Mouse (Mus musculus) left cerebral cortex, postnatal 14 days (tissue): ENCODE measurements around the gene Rab14. TPM values are rescaled to one million over a fixed set of nuclear protein-coding genes. Genes with fewer than 3 reads are reported as not detected.

Source experiments
- DNase-seq, 2 experiments: peaks; one replicate each; pipeline ENCODE4 v3.0.0; 2021 to 2022; ENCODE audit warnings: low spot score in 2 of 2, mixed read lengths in 1 of 2
- intact Hi-C: fragments of 180-260 bp; cut with DNase I; formaldehyde crosslinking; loops from one replicate; pipeline ENCODE4 v1.15.1; 2025
- total RNA-seq, 2 experiments: library from RNA; stranded (reverse); gene quantifications; 2 replicates each; pipeline ENCODE4 v1.2.3; 2021

Rab14 gene
- total RNA-seq, 2 experiments from 2014 or later: 229 to 234 TPM

DNA sequence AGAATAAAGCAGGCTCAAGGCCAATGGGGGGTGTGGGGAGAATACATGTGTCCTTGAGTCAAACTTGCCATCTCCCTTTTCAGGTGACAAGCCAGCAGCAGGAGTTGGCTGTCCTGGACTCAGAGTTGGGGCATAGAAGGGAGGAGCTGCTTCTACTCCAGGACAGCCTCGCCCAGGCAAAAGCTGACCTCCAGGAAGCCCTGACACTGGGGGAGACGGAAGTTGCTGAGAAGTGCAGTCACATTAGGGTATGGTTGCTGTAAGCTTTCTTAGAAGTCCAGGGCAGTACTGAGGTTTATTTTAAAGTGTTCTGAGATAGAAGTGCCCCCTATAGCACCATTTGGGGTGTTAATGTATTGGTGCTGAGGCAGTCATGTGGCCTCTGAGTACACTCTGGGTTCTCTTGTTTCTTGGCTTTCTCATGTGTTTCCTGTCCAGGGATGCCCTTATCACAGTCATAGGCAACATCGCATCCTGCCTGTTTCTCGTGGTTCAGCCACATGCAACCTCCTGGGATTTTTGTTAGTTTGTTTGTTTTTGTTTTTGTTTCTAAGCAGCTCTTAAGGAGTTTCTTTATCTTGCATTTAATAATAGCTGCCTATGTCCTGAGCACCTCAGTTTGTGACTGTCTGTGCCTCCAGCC is 39.0 kb downstream of the Rab14 start:
- intact Hi-C loops: no loop called here

DNA sequence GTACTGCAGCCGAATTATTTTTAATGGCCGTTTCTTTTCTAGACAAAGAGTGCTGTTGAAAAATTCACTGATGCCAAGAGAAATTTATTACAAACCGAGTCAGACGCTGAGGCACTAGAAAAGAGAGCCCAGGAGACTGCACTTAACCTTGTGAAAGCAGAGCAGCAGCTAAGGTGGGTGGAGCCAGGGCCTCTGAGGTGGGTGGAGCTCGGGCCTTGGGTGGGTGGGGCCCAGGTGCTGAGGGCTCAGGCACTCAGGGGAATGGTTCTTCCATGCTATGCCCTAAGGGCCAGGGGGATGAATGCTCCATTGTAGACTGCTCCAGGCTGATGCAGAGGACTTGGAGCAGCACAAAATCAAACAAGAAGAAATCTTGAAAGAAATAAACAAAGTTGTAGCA is 40.7 kb downstream of the Rab14 start:
- intact Hi-C loops: no loop called here
- no peak for DNase-seq

More for the DNA sequence above, 39.0 kb downstream of the Rab14 start:
- no peak for DNase-seq

DNA sequence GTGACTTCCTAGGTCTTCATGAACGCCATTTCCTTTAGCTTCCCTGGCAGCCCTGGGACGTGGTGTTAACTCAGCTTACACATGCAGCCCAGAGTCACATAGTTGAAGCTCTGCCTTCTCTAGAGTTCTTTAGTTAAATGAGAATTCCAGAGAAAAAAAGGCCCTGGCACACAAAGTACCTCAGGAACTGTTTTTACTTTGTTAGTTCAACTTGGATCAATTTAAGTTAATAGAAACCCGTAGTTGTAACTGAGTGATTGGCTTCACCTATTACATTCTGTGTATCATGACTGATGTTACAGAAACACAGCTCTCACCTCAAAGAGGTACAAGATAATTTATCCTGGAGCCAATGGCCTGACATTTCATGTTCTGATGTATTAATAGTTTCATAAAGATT is 42.6 kb downstream of the Rab14 start:
- intact Hi-C loops: no loop called here
- DNase-seq: no peak

DNA sequence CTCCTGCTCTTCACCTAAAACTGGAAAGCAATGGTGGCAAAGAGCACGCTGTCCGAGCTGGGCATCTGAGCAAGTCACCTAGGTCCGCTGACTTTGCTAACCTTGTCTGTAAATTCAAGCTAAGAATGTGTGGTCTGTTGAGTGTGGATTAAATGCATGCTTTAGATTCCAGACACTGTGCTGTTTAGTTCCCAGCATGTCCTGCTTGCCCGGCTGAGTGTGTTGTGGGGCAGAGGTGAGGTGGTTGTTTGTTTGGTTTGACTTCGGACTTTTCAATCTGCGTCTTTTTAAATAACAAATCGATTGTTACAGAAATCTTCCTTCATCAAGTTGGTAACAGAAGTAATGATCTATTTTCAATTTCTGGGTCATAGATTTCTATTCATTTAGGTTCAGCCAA is 43.1 kb downstream of the Rab14 start:
- intact Hi-C loops: no loop called here
- DNase-seq: no peak

- no peak for DNase-seq
- intact Hi-C loops: no loop called here
Observed at GRCm38 (mm10) chr2:35156985-35157384, 43.9 kb downstream of the Rab14 start.

DNA sequence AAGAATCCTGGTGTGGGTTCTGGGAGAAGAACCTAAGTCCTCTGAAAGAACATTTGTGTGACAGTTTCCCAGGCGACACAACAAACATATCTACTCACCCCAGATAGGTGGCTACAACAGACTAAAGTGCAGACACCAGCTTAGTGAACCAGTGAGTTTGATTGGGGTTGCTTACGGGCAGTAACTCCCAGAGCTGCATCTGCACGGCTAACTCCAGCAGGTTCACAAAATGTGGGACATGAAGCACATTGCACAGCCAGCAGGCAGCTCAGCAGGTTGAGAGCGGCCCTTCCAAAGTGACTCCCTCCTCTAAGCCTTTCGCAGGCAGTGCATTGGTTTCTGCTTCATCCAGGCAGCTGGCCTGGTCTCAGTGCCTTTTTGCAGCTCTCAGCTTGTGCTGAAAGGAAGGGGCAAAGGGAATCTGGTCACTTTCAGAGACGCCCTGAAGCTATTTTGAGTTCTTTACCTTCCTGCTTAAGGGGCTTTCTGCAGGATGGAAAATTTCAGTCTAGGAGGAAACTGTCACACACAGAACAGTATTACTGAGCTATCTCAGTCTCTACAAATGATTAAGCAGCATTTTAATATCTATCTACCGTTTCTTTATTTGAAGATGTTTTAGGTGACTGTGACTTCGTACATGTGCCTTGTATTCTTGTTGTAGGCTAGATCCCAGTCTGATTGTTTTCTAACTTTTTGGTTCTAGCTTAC is 46.9 kb downstream of the Rab14 start:
- no peak for DNase-seq
- intact Hi-C loops: no loop called here

DNA sequence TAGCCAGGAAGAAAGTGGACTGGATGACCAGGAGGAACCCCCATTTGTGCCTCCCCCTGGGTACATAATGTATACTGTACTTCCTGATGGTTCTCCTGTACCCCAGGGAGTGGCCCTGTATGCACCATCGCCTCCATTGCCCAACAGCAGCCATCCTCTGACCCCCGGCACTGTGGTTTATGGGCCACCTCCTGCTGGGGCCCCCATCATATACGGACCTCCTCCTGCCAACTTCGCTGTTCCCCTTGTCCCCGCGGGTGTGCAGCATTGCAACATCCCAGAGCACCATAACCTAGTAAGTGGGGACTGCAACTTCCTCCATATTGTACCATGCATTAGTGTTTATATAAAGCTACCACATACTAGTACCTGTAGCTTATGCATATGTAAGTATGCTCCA is 47.7 kb downstream of the Rab14 start:
- intact Hi-C loops: no loop called here
- no peak for DNase-seq

- no peak for DNase-seq
- intact Hi-C loops: no loop called here
Observed at GRCm38 (mm10) chr2:35151303-35151882, 49.5 kb downstream of the Rab14 start.

DNA sequence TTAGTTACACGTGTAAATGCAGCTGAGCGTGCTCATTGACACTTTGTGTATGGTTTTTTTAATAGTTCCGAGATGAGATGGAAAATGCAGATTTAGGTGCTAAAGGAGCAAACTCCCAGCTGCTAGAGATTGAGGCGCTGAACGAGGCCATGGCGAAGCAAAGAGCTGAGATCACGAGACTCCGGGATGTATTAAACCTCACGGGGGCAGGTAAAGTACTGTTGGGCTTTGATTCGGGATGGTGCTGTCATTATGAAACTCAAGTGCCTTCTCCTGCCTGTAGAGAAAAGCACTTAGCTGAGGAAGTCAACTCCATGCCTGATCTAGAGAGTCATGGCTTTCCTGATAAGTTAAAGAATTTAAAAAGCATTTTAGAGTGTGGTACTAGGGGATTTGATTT is 52.1 kb downstream of the Rab14 start:
- DNase-seq: no peak
- intact Hi-C loops: no loop called here

DNA sequence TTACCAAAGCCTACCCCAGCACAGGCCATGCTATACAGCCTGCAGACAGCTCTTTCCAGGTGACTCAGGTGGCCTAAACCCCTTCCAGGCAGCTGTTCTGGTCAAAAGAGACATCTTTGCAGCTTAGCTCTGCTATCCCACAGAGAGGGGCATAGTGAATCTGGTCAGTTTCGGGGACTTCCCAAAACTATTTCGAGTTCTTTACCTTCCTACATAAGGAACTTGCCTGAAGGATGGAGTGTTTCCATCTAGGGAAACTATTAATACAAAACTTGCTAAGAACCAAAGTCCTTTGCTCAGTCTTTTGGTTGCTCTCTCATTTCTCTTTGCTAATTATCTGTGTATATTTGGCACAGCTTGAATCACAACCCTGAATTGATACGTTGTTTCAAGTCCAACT is 59.2 kb downstream of the Rab14 start:
- intact Hi-C loops: no loop called here
- DNase-seq: no peak

GRCm38 (mm10) chr2:35138576-35138975 is 62.3 kb downstream of the Rab14 start:
- intact Hi-C loops: no loop called here
- no peak for DNase-seq

GRCm38 (mm10) chr2:35133891-35134290 is 67.0 kb downstream of the Rab14 start:
- DNase-seq: no peak
- intact Hi-C loops: no loop called here

DNA sequence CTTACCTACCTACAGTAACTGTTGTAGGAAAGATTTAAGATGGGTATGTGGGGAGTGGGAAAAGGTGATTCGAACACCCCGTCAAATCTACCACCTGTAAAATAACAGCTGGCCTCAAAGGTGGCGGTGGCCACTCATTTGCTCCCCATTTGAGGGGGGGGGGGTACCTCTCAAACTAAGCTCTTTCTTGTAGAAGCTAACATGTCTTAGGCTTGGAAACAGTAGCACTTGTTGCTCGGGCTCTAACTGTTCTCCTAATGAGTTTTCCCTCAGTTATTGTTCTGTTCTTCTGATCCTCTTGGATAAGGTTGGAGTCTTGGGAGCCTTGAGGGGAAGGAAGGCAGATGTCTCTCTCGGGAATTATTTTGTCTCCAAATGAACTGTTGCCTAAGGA is 68.3 kb downstream of the Rab14 start:
- intact Hi-C loops: no loop called here
- DNase-seq: no peak

DNA sequence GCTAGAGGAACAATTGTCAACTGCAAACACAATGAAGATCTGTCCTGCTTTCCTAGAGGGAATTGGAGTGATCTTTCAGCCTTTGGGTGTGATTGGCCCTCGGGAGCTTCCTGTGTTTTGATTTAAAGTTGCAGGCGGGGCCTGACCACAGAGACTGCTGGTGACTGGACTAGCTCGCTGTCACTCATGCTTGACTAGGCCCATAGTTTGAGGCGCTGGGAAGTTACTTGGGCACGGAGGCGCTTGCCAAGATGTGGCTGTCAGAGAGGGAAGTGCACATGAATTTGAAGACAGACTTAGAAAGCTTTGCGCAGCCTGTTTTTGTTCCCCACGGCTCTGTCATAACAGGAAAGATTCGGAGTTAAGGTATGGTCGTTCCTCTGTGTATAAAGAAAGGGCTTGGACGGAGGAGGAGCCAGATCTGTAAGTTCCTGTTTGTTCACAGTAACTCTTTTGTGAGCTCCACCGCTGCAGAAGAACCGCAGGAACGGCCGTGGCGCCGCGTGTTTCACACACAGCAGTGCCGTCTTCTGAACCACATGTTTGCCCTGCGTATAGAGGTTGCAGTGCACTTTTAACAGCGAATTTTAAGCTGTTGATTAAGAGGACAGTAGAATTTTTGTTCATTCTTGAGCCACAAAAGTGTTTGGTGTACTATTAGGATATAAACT is 68.8 kb downstream of the Rab14 start:
- intact Hi-C loops: no loop called here
- DNase-seq: peak; percentile 97

GRCm38 (mm10) chr2:35131491-35131890 is 69.4 kb downstream of the Rab14 start:
- intact Hi-C loops: no loop called here
- DNase-seq: no peak

Other genes with a start within 250 kb of the Rab14 start
- under 1 TPM; 0.59 to 0.78 TPM for gene Traf1, start 239.3 kb downstream of the Rab14 start, total RNA-seq
- under 1 TPM; 0.47 to 0.77 TPM for gene Hc, start 139.7 kb downstream of the Rab14 start, total RNA-seq
- gene AI182371, start 99.6 kb downstream of the Rab14 start, total RNA-seq: under 1 TPM; 0.22 to 0.44 TPM
- gene Cntrl, start 91.6 kb downstream of the Rab14 start, total RNA-seq: 1 to 10 TPM; 8.0 to 8.3 TPM
- gene Gsn, start 55.3 kb upstream of the Rab14 start, total RNA-seq: 10 to 100 TPM; 49.4 to 81.5 TPM
- 10 to 100 TPM in 1 of 2 experiments, 1 to 10 TPM in 1; 8.0 to 10.1 TPM for gene Stom, start 135.9 kb upstream of the Rab14 start, total RNA-seq
- not detected for gene 4930568D16Rik, start 166.6 kb upstream of the Rab14 start, total RNA-seq
- gene 4930402F06Rik, start 196.1 kb upstream of the Rab14 start, total RNA-seq: not detected